Mouse (Mus musculus): ENCODE data around the gene Tfec.

The Tfec gene

DNA sequence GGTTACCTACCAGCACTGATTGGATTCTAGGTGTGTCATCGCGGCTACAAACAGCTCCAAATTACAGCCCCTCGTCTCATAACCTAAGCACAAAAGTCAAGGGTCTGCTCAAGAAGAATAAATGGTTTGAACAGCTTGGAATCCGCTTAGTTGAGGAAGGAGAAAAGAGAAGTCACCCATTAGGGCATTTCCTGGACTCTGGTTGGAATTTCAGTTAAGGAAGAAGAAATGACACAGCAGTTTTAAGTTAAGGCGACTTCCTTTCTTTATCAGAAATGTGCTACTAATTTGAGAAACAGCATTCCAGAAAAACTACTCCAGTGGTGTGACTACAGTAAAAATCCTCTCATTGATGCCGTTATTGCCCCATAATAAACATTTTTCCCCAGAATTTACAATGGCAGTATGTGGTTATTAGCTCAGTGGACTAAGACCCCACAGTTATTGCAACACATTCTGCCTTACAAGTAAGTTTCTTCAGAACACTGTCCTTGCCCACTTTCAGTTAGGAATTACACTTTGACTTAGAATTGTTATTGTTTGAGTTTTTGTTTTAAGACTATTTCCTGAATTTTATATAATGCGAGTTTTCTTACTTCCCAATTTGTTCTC lies at the start of gene Tfec:
Gene Tfec, minus strand, starts transcription at position 191 of the 612 bp plus-strand sequence.
- no peak for DNase-seq (ENCODE audit: extremely low read depth, low read depth)

DNA sequence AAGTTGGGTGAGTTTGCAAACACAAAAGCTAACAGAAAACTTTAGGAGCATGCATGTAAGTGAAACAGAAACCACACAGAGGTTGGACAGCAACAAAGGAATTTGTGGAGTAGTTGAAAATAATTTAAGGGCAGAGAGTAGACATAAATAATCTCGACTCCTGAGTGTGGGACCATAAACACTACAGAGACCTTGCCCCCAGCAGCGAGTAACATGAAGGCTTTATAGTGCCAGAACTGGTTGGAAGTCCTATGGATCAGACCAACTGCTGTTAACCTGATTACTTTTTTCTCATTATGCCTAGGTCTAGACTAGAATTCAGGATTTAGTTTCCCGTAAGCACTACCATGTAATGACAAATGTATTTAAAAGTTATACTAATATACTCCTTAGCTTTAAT lies 49.6 kb upstream of the Tfec start:
- no peak for DNase-seq (ENCODE audit: extremely low read depth, low read depth)

DNA sequence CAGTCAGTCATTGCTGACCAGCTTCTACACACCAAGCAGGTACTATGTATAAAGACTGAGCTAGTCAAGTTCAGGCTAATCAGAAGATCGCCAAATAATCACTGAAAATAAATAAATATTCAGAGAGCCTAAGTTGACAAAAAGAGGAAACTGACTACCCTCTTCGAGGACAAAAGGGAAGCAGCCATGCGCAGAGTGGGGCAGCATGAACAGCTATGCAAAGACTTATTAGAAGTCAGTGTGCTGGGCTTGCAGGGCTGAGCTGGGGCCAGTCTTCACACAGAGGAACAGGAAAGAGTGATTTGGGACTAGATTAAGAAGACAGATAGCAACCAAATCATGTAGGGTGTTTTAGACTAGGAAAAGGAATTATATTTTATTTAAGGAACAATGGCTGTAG lies 45.3 kb upstream of the Tfec start:
- no peak for DNase-seq (ENCODE audit: extremely low read depth, low read depth)

DNA sequence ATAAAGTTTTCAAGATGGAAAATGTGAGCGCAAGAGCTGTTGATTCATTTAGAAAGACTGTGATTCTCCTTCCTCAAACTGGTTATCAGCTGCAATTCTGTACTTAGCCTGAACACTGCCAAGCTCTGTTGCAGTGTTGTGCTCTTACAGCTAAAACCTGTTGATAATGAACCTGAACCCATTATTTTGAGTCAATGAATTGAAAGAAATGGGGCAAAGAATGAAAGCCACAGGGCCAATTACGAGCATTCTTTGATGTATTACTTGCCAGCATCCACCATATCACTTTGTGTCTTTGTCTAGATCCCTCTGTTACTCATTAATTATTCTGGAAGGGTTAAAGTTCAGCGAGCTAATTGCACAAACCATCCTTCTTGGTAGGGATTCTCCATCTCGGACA lies 44.2 kb upstream of the Tfec start:
- no peak for DNase-seq (ENCODE audit: extremely low read depth, low read depth)

- DNase-seq (ENCODE audit: extremely low read depth, low read depth), result no peak
Observed at GRCm38 (mm10) chr6:16931059-16931458, 32.8 kb upstream of the Tfec start.

- DNase-seq (ENCODE audit: extremely low read depth, low read depth), result no peak
Observed at GRCm38 (mm10) chr6:16920111-16920656, 21.9 kb upstream of the Tfec start.

DNA sequence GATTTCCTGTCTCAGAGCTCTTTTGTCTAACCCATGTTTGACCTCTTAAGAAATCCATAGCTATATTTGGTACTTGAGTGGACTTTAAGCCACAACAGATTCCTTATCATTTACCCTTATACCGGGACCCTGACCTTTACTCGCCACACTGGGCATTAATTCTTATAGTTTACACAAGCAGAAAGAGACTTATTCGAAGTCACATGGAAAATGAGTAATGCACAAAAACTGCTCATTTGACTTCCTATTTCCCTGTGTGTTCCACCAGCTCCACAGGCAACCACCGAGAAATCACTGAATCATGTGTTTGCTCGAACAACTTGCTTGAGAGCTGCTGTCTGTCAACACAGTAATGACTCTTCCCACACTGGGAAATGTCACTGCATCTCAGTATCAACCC lies 6.4 kb downstream of the Tfec start:
- no peak for DNase-seq (ENCODE audit: extremely low read depth, low read depth)

DNA sequence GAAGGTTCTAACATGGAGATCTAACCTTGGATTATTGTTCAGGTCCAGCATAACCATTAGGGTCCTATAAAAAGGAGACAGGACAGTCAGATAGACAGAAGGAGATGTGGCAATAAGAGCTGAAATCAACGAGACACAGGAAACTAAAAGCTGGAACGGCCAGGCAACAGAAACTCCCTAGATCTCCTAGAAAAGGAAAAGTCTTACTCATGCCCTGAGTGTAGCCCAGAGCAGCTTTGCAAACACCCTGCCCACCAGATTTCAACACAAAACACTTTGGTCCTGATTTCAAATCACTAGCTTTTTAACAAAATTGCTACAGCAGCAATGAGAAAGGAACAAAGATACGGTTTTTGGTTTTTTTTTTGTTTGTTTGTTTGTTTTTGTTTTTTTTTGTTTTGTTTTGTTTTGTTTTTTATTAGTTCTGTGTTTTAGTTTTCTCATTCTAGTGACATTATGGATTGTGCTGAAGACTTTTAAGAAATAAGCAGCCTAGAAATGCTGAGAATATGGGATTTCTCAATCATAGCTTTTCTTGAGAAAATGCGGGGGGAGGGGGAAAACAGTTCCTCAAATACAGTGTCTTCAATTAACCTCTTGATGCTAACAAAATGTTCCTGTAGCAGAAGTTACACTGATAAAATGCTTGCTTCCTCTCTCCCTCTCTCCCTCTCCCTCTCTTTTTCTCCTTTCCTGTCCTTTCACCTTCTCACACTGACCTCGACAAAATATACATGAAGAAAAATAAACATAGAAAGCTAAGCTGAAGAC lies 14.5 kb downstream of the Tfec start:
- DNase-seq (ENCODE audit: extremely low read depth, low read depth), result no peak

- DNase-seq (ENCODE audit: extremely low read depth, low read depth), result no peak
Observed at GRCm38 (mm10) chr6:16874021-16874542, 24.2 kb downstream of the Tfec start.

- no peak for DNase-seq (ENCODE audit: extremely low read depth, low read depth)
Observed at GRCm38 (mm10) chr6:16870067-16870466, 28.2 kb downstream of the Tfec start.

- no peak for DNase-seq (ENCODE audit: extremely low read depth, low read depth)
Observed at GRCm38 (mm10) chr6:16868314-16868713, 29.9 kb downstream of the Tfec start.

- DNase-seq (ENCODE audit: extremely low read depth, low read depth), result no peak
Observed at GRCm38 (mm10) chr6:16862753-16863508, 35.3 kb downstream of the Tfec start.

- no peak for DNase-seq (ENCODE audit: extremely low read depth, low read depth)
Observed at GRCm38 (mm10) chr6:16862050-16862449, 36.2 kb downstream of the Tfec start.

GRCm38 (mm10) chr6:16855879-16856545 lies 42.2 kb downstream of the Tfec start:
- no peak for DNase-seq (ENCODE audit: extremely low read depth, low read depth)

GRCm38 (mm10) chr6:16854977-16855376 lies 43.3 kb downstream of the Tfec start:
- no peak for DNase-seq (ENCODE audit: extremely low read depth, low read depth)

GRCm38 (mm10) chr6:16846521-16846920 lies 51.7 kb downstream of the Tfec start:
- DNase-seq (ENCODE audit: extremely low read depth, low read depth), result no peak

DNA sequence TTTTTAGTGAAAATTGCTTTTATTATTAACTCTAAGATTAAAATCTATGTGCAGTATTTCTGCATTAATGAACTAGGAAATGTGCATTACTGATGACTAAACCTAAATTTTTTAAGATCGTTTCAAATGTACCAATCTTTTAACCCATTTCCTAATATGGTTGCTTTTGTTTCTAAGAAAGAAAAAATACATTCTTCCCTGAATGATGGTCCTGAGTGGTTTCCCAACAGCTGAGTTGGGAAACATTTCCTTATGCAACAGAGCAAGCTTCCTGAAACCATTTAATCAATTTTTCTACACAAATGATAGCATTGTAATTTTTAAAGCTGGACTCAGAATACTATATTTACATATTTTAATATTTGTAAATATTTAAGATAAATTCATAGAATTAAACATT lies 62.6 kb downstream of the Tfec start:
- DNase-seq (ENCODE audit: extremely low read depth, low read depth), result no peak

DNA sequence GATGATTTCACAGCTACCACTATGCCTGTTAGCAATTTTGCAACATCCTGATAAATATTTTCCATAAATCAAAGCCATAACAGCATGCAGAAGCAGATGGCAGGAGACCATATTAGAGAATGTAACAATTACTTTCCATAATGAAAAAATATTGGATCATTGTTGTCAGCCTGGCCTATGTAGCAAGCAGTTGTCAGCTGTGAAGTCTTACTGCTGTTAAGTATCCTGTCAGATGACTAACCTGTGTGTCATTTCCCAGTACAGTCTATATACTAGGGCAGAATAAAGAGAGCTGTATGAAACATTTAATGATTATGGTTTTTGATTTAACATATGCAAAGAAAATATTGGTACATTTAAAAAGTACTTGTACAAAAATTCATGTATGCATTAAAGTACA lies 69.9 kb downstream of the Tfec start:
- no peak for DNase-seq (ENCODE audit: extremely low read depth, low read depth)

DNA sequence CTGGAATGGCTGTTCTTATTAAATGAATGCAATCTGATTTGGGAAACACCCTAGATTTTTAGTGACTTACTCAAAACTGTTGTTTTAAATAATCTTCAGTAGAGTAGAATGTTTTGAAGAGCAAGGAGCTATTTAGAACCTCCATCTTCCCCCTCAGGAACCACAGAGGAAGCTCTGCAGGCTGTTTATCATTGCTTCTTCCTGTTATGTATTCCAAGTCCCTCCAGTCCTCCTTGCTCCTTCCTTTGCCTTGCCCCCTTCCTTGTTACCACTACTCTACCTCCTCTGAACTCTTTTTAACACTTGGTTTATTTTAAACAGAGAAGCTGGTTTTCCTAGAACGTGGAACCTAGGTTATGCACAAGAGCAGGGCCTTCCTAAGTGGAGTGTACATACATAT lies 76.3 kb downstream of the Tfec start:
- no peak for DNase-seq (ENCODE audit: extremely low read depth, low read depth)

DNA sequence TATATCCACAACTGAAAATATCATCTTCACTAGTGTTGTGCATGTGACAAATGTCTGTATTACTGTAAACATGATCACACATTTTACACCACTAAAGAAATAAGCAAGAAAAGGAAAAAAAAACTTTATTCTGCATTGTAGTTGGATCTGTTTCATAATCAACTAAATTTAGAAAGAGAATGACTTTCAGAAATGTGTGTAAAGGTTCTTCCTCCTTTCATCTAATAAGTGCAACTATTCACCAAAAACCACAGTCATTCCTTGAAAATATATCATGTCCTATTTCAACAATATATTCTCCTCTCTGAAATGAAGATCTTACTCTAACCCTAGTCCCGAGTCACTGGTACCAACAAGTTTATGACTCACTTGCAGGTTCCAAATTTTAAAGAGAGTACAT lies 91.9 kb downstream of the Tfec start:
- DNase-seq (ENCODE audit: extremely low read depth, low read depth), result no peak

GRCm38 (mm10) chr6:16797669-16798068 lies 100.6 kb downstream of the Tfec start:
- no peak for DNase-seq (ENCODE audit: extremely low read depth, low read depth)

Data from MEL-GATA-1-ER (cell line).